Mouse (Mus musculus) T-cell, adult 66 days (primary cell): ENCODE data around the gene Dclre1a. TPM values are rescaled to one million over a fixed set of nuclear protein-coding genes. Genes with fewer than 3 reads are reported as not detected.

Experiments used
- total RNA-seq, 2 experiments: library from RNA; stranded (reverse); gene quantifications; 3 replicates in 1 of 2; 4 replicates in 1 of 2; pipeline ENCODE4 v1.2.4; 2023

Gene Dclre1a
- total RNA-seq: 1 to 10 TPM; 5.7 to 8.1 TPM

GRCm38 (mm10) chr19:56547456-56548229 is at the start of gene Dclre1a:
TSS of gene Dclre1a (minus strand) at chr19:56548222.

DNA sequence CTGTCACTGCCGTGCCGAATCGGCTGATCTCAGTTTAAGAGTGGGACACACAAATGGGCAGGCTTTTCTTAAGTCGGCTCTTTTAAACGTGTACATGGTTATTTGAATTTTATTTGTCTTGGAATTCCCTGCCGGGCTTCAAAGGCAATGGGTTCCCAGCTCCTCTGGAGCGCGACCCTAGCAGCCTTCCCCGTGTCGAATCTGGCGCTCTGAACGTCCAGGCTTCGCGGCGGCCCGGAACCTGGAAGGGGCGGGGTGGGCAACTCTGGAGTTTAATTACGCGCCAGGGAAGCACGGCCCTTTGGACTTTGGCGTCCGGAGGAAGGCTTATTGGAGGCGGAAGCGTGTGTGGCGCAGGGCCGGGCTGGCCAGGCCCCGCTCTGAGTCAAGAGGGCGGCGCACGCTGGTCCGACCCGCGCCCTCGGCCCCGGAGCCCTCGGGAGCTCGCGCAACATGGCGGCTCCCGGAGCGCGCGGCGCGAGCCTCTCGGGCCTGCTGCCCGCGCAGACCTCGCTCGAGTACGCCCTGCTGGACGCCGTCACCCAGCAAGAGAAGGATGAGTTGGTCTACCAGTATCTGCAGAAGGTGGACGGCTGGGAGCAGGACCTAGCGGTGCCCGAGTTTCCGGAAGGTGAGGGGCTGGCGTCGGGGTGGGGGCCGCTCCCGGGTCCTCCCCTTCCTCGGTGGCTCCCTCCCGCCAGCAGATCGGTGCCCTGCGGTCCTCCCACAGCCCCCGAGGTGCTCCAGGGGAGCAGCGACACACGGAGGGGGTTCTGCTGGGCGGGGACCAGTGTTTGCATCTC is 409 bp upstream of the Dclre1a start, which contains the start of gene Nhlrc2:
TSS of gene Nhlrc2 (plus strand) at position 32 of the 803 bp plus-strand sequence.

Other genes with a start within 250 kb of the Dclre1a start
- gene Nrap, start 158.2 kb downstream of the Dclre1a start, total RNA-seq: under 1 TPM in 1 of 2 experiments, not detected in 1; 0.18 TPM
- gene Casp7, start 151.1 kb downstream of the Dclre1a start, total RNA-seq: 10 to 100 TPM; 14.0 to 20.7 TPM
- not detected for gene Plekhs1, start 86.6 kb downstream of the Dclre1a start, total RNA-seq
- 10 to 100 TPM; 23.0 to 25.3 TPM for gene Nhlrc2, start within 50 bp of the Dclre1a start, total RNA-seq
- under 1 TPM; 0.44 to 0.73 TPM for gene Adrb1, start 174.0 kb upstream of the Dclre1a start, total RNA-seq